Mouse (Mus musculus) embryonic facial prominence, embryonic 14.5 days (tissue): Measurements from ENCODE around the gene Map4k4. TPM values are rescaled to one million over a fixed set of nuclear protein-coding genes. Genes with fewer than 3 reads are reported as not detected.

Source experiments
- ATAC-seq: fragments of 200-750 bp; cut with Nextera tagmentation; 2 replicates; pipeline ENCODE4 v1.8.0; 2017; ENCODE audit warnings: low read depth, moderate number of reproducible peaks, moderate TSS enrichment
- DNase-seq: peaks from one replicate; pipeline ENCODE4 v3.0.0-alpha.2; 2015; ENCODE audit warnings: low spot score
- H3K27ac ChIP-seq: fragments of 300-500 bp; sonication (generic); replicated peaks from 2 replicates; pipeline ENCODE4 v1.5.1; 2014; ENCODE audit warnings: low read depth, mild to moderate bottlenecking, low read length, moderate library complexity
- H3K27me3 ChIP-seq: fragments of 300-500 bp; sonication (generic); replicated peaks from 2 replicates; pipeline ENCODE4 v1.6.1; 2014; ENCODE audit warnings: low read length; ENCODE audit not compliant: control insufficient read depth, insufficient read depth
- H3K36me3 ChIP-seq: fragments of 300-500 bp; sonication (generic); 2 replicates; pipeline ENCODE4 v1.6.1; 2014; ENCODE audit warnings: low read length, mixed read lengths; ENCODE audit not compliant: control insufficient read depth, insufficient read depth
- H3K4me1 ChIP-seq: fragments of 300-500 bp; sonication (generic); 2 replicates; pipeline ENCODE4 v1.6.1; 2014; ENCODE audit warnings: antibody characterized with exemption, low read length; ENCODE audit not compliant: control insufficient read depth, insufficient read depth
- H3K4me2 ChIP-seq: fragments of 300-500 bp; sonication (generic); 2 replicates; pipeline ENCODE4 v1.6.1; 2014; ENCODE audit warnings: low read depth, mild to moderate bottlenecking, low read length, moderate library complexity, mixed read lengths
- H3K4me3 ChIP-seq: fragments of 300-500 bp; sonication (generic); 2 replicates; pipeline ENCODE4 v1.5.1; 2014; ENCODE audit warnings: low read depth, mild to moderate bottlenecking, low read length
- H3K9ac ChIP-seq: fragments of 300-500 bp; sonication (generic); 2 replicates; pipeline ENCODE4 v1.6.1; 2014; ENCODE audit warnings: low read depth, mild to moderate bottlenecking, low read length, moderate library complexity, mixed read lengths
- H3K9me3 ChIP-seq: fragments of 300-500 bp; sonication (generic); 2 replicates; pipeline ENCODE4 v1.6.1; 2016; ENCODE audit warnings: low read length; ENCODE audit not compliant: control insufficient read depth
- WGBS: fragments of 180-500 bp; shearing (Covaris S2); extraction: QIAGEN DNeasy Blood & Tissue Kit; methylation state at CpG from one replicate; pipeline ENCODE4 v1.1.7; 2014; 5-methylcytosine and 5-hydroxymethylcytosine counted together
- polyA plus RNA-seq: library from polyadenylated mRNA; unstranded; fragments of >200 nt; fragmentation: Nextera tagmentation; extraction: Ambion mirVana; gene quantifications from 2 replicates; pipeline ENCODE4 v1.2.1, GENCODE M21; 2014

The Map4k4 gene
- polyA plus RNA-seq, 1 experiment from 2014 or later: 27.8 TPM

DNA sequence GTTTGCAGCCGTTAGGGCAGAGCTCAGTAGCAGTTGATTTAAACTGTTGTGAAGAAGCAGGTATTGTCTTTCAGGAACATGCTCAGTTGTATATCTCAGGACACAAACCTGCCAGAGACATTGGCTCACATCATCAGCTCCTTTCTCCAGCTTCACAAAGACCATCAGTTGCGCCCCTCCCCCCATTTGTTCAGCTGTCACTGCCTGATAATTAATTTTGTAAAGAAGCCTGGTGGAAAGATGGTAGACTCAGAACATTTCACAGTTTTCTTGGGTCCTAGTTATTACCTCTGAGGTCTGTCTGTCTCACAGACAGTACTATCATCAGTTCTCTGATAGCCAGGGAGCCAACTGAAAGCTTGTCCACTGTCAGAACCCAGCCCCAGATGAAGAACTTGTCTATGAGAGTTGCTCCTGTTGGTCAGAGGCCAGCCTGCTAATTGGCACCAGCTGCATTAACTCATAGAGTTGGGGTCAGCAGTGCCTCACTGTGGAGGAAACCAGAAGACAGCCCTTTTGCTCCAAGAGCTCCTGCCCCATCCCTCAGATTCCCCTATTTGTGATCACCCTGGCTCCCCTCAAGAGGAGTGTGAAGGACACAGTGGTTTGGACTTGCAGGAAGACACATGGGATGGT, 69.2 kb downstream of the Map4k4 start:
- 68% methylated on average over 2 of the region's 2 CpGs for WGBS
- DNase-seq (no peak), ATAC-seq (no peak)
- no peak overlapping the region for H3K9ac ChIP-seq
- peaks cover 20% of the 10 kb centered on the region for H3K36me3 ChIP-seq
- no peaks in the 10 kb centered on the region for H3K27me3 ChIP-seq
- peaks cover 17% of the 10 kb centered on the region; the same call in 1 of the 2 replicates for H3K4me1 ChIP-seq
- H3K27ac ChIP-seq: no peak overlapping the region
- no peaks in the 10 kb centered on the region for H3K9me3 ChIP-seq
- H3K4me2 ChIP-seq: no peak overlapping the region
- no peak overlapping the region for H3K4me3 ChIP-seq

DNA sequence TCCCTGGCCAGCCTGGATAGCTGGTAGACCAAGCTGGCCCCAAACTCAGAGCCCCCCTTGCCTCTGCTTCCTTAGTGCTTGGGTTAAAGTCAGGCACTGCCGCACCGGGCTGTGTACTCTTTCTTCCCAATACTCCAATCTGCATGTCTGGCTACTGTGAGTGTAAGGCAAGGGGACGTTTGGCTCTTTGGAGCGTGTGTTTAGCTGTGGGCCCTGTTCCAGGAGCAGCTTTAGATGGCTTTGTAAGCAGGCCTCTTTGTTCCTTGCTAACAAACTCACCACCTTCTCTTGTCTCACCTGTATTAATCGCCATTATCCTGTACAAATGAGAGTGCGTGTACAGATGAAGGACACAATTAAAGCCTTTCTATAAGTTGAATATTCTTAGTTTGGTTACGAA, 71.7 kb downstream of the Map4k4 start:
- no peaks in the 10 kb centered on the region for H3K27me3 ChIP-seq
- H3K4me3 ChIP-seq: no peak overlapping the region
- peaks cover 41% of the 10 kb centered on the region for H3K36me3 ChIP-seq
- H3K4me2 ChIP-seq: no peak overlapping the region
- peaks cover 9% of the 10 kb centered on the region; the same call in 1 of the 2 replicates for H3K4me1 ChIP-seq
- 78% methylated on average over 7 of the region's 7 CpGs for WGBS
- DNase-seq (no peak), ATAC-seq (peak; percentile 24; the same call in 1 of the 2 replicates)
- no peaks in the 10 kb centered on the region for H3K9me3 ChIP-seq
- no peak overlapping the region for H3K9ac ChIP-seq
- H3K27ac ChIP-seq: 0 out of 2 replicates have a peak overlapping the region, but pooled peaks have one; percentile 48

DNA sequence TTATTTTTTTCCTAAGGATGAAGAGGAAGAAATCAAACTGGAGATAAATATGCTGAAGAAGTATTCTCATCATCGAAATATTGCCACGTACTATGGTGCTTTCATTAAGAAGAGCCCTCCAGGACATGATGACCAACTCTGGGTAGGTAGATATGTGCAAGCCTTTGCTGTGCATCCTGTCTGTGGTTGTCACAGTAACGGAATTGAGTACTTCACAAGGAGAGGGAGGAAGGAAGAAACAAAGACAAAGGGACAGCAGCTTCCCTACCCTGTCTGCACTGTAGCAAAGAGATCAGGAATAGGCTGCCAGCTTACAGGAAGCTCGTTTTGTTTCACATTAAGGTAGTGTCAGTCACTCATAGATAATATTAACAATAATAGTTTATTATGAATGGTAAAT, 73.2 kb downstream of the Map4k4 start:
- DNase-seq: no peak

DNA sequence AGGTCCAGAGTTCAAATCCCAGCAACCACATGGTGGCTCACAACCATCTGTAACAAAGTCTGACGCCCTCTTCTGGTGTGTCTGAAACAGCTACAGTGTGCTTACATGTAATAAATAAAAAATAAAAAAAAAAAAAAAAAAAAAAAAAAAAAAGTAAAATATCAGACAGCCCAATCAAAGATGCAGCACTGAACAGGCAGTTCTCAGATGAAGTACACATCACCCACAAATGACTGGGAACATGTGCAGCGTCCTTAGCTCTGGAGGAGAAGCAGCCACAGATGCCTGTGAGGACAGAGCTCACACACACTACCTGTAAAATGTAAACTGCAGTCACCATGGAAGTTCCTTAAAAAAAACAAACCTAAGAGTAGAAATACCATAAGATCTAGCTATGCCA, 74.3 kb downstream of the Map4k4 start:
- Histone ChIP-seq H3K27me3 (no peaks in the 10 kb centered on the region), H3K4me3 (no peak overlapping the region), H3K4me2 (no peak overlapping the region), H3K36me3 (peaks cover 65% of the 10 kb centered on the region), H3K9ac (no peak overlapping the region), H3K27ac (no peak overlapping the region), H3K9me3 (no peaks in the 10 kb centered on the region), H3K4me1 (no peaks in the 10 kb centered on the region; the same call in 1 of the 2 replicates)
- ATAC-seq (no peak), DNase-seq (no peak)
- 91% methylated on average over 2 of the region's 2 CpGs for WGBS

More for the DNA sequence above, 73.2 kb downstream of the Map4k4 start:
- ATAC-seq: no peak
- Histone ChIP-seq H3K4me1 (peaks cover 7% of the 10 kb centered on the region; the same call in 1 of the 2 replicates), H3K27me3 (no peaks in the 10 kb centered on the region), H3K36me3 (peaks cover 55% of the 10 kb centered on the region), H3K9me3 (no peaks in the 10 kb centered on the region), H3K4me3 (no peak overlapping the region), H3K27ac (no peak overlapping the region), H3K9ac (no peak overlapping the region), H3K4me2 (no peak overlapping the region)
- 82% methylated on average over 4 of the region's 4 CpGs for WGBS

DNA sequence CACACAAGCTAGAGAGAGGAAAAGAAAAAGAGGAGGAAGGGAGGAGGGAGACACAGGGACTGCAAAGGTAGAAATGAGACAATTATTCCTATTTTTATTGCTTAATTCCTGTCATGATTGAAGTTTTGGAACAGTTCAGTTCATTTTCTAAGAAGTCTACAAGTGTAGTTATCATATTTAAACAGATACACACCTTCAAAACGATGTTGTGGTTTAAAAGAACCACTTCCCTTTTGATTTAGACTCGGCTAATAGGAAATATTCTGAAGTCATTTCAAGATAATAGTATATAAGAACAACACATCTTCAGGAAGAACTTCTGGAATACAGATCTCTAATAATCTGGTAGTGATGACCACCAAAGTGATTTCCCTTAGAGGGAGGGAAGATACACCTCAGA, 75.4 kb downstream of the Map4k4 start:
- no peak overlapping the region for H3K4me3 ChIP-seq
- H3K9ac ChIP-seq: no peak overlapping the region
- no peak overlapping the region for H3K4me2 ChIP-seq
- H3K27ac ChIP-seq: no peak overlapping the region
- WGBS: 87% methylated on average over 2 of the region's 2 CpGs
- ATAC-seq: no peak
- no peaks in the 10 kb centered on the region for H3K4me1 ChIP-seq
- no peak for DNase-seq
- H3K9me3 ChIP-seq: no peaks in the 10 kb centered on the region
- no peaks in the 10 kb centered on the region for H3K27me3 ChIP-seq
- H3K36me3 ChIP-seq: peaks cover 76% of the 10 kb centered on the region

DNA sequence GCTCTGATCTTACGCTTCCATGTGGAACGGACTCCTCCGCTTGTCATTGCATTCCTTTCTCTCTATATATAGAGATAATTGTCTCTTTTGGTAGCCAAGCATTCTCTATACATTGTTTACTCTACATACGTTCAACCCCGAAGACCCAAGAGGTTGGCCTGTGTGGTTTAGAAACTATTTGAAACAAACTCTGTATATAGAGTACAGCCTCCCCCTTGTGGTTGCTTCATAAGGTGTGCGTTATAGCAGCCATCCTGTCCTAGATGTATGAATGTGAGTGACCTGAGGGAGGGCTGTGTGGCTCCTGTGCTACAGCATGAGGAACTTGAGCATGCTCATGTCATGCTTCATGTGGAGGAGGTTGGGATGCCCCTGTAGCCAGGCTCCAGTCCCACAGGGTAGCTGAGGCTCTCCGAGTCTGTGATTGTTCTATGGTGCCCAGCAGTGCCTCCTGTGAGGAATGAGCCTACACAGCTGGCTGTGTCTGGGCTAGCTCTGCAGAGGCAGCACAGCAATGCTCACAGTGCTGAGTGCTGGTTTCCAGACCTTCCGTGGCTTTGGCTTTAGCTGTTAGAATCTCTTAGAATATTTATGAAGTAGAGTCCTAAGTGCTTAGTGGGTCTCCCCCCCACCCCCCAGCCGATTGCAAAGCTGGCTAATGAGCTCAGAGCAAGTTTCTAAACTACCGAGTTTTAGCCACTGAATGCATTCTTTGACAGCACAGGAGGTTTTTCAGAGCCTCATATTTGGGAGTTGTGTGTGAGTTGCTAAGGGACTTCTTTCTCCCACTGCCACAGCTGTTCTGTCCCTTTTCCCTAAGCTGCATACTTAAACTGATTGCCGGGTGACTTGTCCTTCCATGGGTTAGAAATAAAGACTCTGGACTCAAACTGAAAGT, 76.4 kb downstream of the Map4k4 start:
- H3K36me3 ChIP-seq: peaks cover 85% of the 10 kb centered on the region
- DNase-seq (peak; percentile 56), ATAC-seq (peak; percentile 48)
- H3K9ac ChIP-seq: no peak overlapping the region
- no peak overlapping the region for H3K4me3 ChIP-seq
- 62% methylated on average over 11 of the region's 11 CpGs for WGBS
- H3K27ac ChIP-seq: no peak overlapping the region
- H3K4me1 ChIP-seq: no peaks in the 10 kb centered on the region
- no peaks in the 10 kb centered on the region for H3K27me3 ChIP-seq
- H3K9me3 ChIP-seq: no peaks in the 10 kb centered on the region
- no peak overlapping the region for H3K4me2 ChIP-seq

DNA sequence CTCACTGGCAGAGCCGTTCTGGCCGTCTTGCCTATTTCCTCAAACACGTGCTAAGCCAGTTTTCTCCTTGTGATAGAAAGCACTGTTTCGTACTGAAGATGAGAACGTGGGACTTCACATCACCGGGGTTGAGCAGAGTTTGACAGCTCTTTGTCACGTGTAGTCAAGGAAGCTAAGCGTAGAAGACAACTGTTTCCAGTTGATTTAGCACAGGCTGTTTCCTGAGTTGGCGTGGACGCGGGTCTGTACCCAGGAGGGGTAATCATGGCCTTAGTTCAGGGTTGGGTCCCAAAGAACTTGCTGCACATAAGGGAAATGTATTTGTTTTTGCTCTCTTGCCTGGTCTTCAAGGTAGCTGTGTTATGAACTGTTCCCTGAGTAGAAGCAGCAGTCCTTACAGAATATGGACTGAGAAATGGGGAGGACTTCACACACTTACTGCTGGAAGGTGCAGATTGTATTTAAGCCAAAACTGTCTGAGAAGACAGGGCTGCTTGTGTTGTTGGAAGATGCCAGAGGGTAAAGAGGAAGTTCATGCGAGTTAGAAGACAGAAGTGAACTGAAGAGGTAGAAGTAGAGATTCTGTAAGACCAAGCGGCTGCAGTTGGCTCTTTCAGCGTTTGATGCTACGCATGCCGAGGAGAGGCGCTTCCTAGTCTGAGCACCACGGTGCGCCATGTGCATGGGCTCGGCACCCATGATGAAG, 78.2 kb downstream of the Map4k4 start:
- 87% methylated on average over 20 of the region's 20 CpGs for WGBS

More for the DNA sequence above, 78.2 kb downstream of the Map4k4 start:
- H3K27ac ChIP-seq: peak overlapping the region; percentile 33; the same call in 1 of the 2 replicates
- no peak overlapping the region for H3K4me3 ChIP-seq
- DNase-seq (no peak), ATAC-seq (no peak)
- H3K4me1 ChIP-seq: no peaks in the 10 kb centered on the region
- no peaks in the 10 kb centered on the region for H3K27me3 ChIP-seq
- H3K36me3 ChIP-seq: peaks cover 93% of the 10 kb centered on the region
- no peak overlapping the region for H3K9ac ChIP-seq
- no peaks in the 10 kb centered on the region for H3K9me3 ChIP-seq
- H3K4me2 ChIP-seq: no peak overlapping the region
